Mouse (Mus musculus): Measurements from ENCODE around the gene 4930564D02Rik. TPM values are rescaled to one million over a fixed set of nuclear protein-coding genes. Genes with fewer than 3 reads are reported as not detected.

Gene 4930564D02Rik
- polyA plus RNA-seq, 1 experiment from 2014 or later = not detected

DNA sequence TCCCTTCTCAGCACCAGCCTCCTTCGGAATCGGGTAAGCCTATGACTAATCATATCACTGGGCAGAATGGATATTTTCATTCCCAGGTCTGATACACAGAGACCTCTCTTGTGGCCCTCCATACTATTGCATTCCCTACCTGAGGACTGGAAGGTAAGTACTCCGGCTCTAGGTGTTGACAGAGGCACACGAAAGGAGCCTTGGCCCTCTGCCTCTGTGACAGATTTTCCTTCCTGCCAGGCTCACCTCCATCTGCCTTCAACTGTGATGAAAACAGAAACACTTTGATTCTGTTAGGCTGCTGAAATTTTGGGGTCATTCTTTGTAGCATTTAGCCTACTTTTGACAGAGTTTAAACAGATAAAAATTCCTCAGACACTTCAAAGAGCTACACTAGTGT is 47.2 kb downstream of the 4930564D02Rik start:
- Histone ChIP-seq H3K27me3 (replicated peaks; ENCODE audit: control insufficient read depth, insufficient read depth, low read length) (0 out of 2 replicates have a peak, but pooled peaks cover 7% of the 10 kb centered on the region), H3K36me3 (ENCODE audit: control insufficient read depth, insufficient read depth, low read length) (no peaks in the 10 kb centered on the region), H3K9me3 (ENCODE audit: control insufficient read depth, low read length) (no peaks in the 10 kb centered on the region), H3K27ac (replicated peaks; ENCODE audit: low read depth, low read length) (no peak overlapping the region), H3K9ac (ENCODE audit: low read depth, low read length) (no peak overlapping the region), H3K4me3 (ENCODE audit: low read depth, low read length) (no peak overlapping the region), H3K4me1 (ENCODE audit: control insufficient read depth, insufficient read depth, low read length) (0 out of 2 replicates have a peak, but pooled peaks cover 7% of the 10 kb centered on the region), H3K4me2 (ENCODE audit: low read depth, low read length) (no peak overlapping the region)
- ATAC-seq (ENCODE audit: low read depth) = no peak
- 78% methylated on average over 4 of the region's 4 CpGs for WGBS
- DNase-seq (ENCODE audit: low spot score) = no peak

DNA sequence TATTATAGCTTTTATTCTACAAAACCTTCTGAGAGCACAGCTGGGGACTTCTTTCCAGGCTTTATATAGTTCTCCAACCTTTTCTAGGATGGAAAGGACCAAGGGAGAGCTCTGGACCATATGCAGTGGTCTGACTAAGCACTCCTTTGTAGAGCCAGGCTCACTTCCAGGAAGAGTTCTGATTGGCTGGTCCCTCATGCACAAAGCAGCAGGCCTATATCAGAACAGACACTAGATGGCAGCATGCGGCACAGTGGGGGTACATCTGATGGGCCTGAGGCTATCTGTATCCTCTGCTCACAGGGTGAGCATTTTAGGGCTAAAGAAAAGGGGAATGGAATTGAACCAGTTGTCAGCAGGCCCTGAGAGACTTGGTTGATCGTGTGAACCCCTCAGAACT is 47.6 kb downstream of the 4930564D02Rik start:
- ATAC-seq (ENCODE audit: low read depth) (no peak), DNase-seq (ENCODE audit: low spot score) (peak; percentile 76)
- no peak overlapping the region for H3K9ac ChIP-seq (ENCODE audit: low read depth, low read length)
- H3K9me3 ChIP-seq (ENCODE audit: control insufficient read depth, low read length) = no peaks in the 10 kb centered on the region
- no peak overlapping the region for H3K4me3 ChIP-seq (ENCODE audit: low read depth, low read length)
- 27% methylated on average over 2 of the region's 2 CpGs for WGBS
- 0 out of 2 replicates have a peak, but pooled peaks cover 7% of the 10 kb centered on the region for H3K27me3 ChIP-seq (replicated peaks; ENCODE audit: control insufficient read depth, insufficient read depth, low read length)
- no peak overlapping the region for H3K27ac ChIP-seq (replicated peaks; ENCODE audit: low read depth, low read length)
- H3K36me3 ChIP-seq (ENCODE audit: control insufficient read depth, insufficient read depth, low read length) = no peaks in the 10 kb centered on the region
- H3K4me1 ChIP-seq (ENCODE audit: control insufficient read depth, insufficient read depth, low read length) = 0 out of 2 replicates have a peak, but pooled peaks cover 7% of the 10 kb centered on the region
- H3K4me2 ChIP-seq (ENCODE audit: low read depth, low read length) = no peak overlapping the region

DNA sequence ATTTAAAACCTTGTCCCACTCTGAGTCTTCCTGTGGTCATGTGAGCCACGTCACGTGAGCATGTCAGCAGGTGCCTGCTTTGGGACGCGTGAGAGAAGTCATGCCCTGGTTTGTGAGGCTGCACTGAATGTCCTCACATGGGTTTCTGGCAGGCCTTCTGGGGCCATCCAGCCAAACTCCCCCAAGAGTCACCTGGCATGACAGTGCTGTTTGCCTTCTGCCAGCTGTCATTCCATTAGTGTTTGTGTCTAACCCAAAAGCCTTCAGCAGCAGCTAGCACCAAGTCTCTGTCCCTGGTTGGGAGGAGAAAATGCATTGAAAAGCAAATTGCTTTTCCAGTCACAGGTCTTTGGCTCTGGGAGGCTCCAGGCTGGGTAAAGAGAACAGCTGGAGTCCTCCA is 50.0 kb downstream of the 4930564D02Rik start:
- Histone ChIP-seq H3K4me1 (ENCODE audit: control insufficient read depth, insufficient read depth, low read length) (0 out of 2 replicates have a peak, but pooled peaks cover 7% of the 10 kb centered on the region), H3K4me3 (ENCODE audit: low read depth, low read length) (no peak overlapping the region), H3K27ac (replicated peaks; ENCODE audit: low read depth, low read length) (no peak overlapping the region), H3K9ac (ENCODE audit: low read depth, low read length) (no peak overlapping the region), H3K27me3 (replicated peaks; ENCODE audit: control insufficient read depth, insufficient read depth, low read length) (0 out of 2 replicates have a peak, but pooled peaks cover 7% of the 10 kb centered on the region), H3K9me3 (ENCODE audit: control insufficient read depth, low read length) (no peaks in the 10 kb centered on the region), H3K4me2 (ENCODE audit: low read depth, low read length) (no peak overlapping the region), H3K36me3 (ENCODE audit: control insufficient read depth, insufficient read depth, low read length) (no peaks in the 10 kb centered on the region)
- 93% methylated on average over 3 of the region's 4 CpGs for WGBS
- 0 out of 2 replicates have a peak, but pooled peaks have one; percentile 6 for ATAC-seq (ENCODE audit: low read depth)
- peak; percentile 11 for DNase-seq (ENCODE audit: low spot score)

DNA sequence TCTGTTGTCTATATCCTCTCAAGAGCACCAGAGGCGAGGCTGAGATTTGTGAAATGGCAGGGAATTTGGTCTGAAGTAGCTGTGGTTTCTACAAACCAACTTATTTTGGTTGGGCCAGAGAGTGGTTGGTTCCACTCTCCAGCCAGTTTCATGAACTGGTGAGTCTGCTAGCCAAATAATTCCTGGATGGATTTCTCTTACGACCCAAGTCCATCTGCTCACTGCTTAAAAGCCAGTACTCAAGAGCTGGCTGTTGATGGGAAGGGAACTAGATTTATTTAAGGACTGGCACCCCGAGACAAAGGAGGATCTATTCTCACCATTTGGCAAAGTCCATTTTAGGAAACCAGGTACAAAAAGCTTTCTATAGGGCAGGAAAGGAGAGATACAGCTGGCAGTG is 57.1 kb downstream of the 4930564D02Rik start:
- Histone ChIP-seq H3K36me3 (ENCODE audit: control insufficient read depth, insufficient read depth, low read length) (no peaks in the 10 kb centered on the region), H3K9me3 (ENCODE audit: control insufficient read depth, low read length) (no peaks in the 10 kb centered on the region), H3K9ac (ENCODE audit: low read depth, low read length) (no peak overlapping the region), H3K27ac (replicated peaks; ENCODE audit: low read depth, low read length) (no peak overlapping the region), H3K4me3 (ENCODE audit: low read depth, low read length) (no peak overlapping the region), H3K27me3 (replicated peaks; ENCODE audit: control insufficient read depth, insufficient read depth, low read length) (no peaks in the 10 kb centered on the region), H3K4me2 (ENCODE audit: low read depth, low read length) (no peak overlapping the region), H3K4me1 (ENCODE audit: control insufficient read depth, insufficient read depth, low read length) (peaks cover 13% of the 10 kb centered on the region)
- 79% methylated on average over 3 of the region's 3 CpGs for WGBS
- ATAC-seq (ENCODE audit: low read depth) (no peak), DNase-seq (ENCODE audit: low spot score) (no peak)

DNA sequence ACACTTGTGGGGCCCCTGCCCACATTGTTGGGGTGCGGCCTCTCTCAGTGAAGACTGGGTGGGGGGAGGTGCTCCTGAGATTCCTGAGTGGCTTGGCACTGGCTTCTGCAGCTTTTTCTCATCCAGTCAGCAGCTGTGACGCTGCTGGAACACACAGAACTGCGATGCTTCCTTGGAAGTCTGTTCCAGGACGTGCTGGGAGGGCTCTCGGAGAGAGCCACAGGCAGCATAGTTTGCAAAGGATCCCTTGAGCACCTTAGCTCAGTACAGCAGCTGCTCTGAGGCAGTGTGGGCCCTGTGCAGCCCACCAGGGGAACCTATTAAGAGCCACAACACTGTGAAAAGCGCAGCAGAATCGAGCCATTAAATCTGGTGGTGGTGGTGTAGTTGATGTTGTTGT is 61.2 kb downstream of the 4930564D02Rik start:
- no peaks in the 10 kb centered on the region for H3K27me3 ChIP-seq (replicated peaks; ENCODE audit: control insufficient read depth, insufficient read depth, low read length)
- H3K36me3 ChIP-seq (ENCODE audit: control insufficient read depth, insufficient read depth, low read length) = no peaks in the 10 kb centered on the region
- H3K27ac ChIP-seq (replicated peaks; ENCODE audit: low read depth, low read length) = 0 out of 2 replicates have a peak overlapping the region, but pooled peaks have one; percentile 39
- H3K9ac ChIP-seq (ENCODE audit: low read depth, low read length) = no peak overlapping the region
- ATAC-seq (ENCODE audit: low read depth) (peak; percentile 71), DNase-seq (ENCODE audit: low spot score) (peak; percentile 79)
- peaks cover 18% of the 10 kb centered on the region for H3K4me1 ChIP-seq (ENCODE audit: control insufficient read depth, insufficient read depth, low read length)
- 31% methylated on average over 7 of the region's 7 CpGs for WGBS
- H3K4me3 ChIP-seq (ENCODE audit: low read depth, low read length) = no peak overlapping the region
- H3K9me3 ChIP-seq (ENCODE audit: control insufficient read depth, low read length) = no peaks in the 10 kb centered on the region
- no peak overlapping the region for H3K4me2 ChIP-seq (ENCODE audit: low read depth, low read length)

Other genes starting within 250 kb of the 4930564D02Rik start
- gene Mov10, start 248.3 kb upstream of the 4930564D02Rik start, polyA plus RNA-seq (2014; fragmentation: Nextera tagmentation; extraction: Ambion mirVana) = 38.1 and 44.6 TPM in 2 replicates
- 32.8 and 35.3 TPM in 2 replicates for gene St7l, start 202.8 kb upstream of the 4930564D02Rik start, polyA plus RNA-seq (2014; fragmentation: Nextera tagmentation; extraction: Ambion mirVana)
- gene Capza1, start 202.3 kb upstream of the 4930564D02Rik start, polyA plus RNA-seq (2014; fragmentation: Nextera tagmentation; extraction: Ambion mirVana) = 192 and 219 TPM in 2 replicates
- 1.3 and 1.4 TPM in 2 replicates for gene Wnt2b, start 104.9 kb upstream of the 4930564D02Rik start, polyA plus RNA-seq (2014; fragmentation: Nextera tagmentation; extraction: Ambion mirVana)
- gene Cttnbp2nl, start 13.7 kb upstream of the 4930564D02Rik start, polyA plus RNA-seq (2014; fragmentation: Nextera tagmentation; extraction: Ambion mirVana) = 27.4 and 29.4 TPM in 2 replicates

All from embryonic facial prominence, embryonic 14.5 days (tissue).